Mouse (Mus musculus) forebrain, embryonic 16.5 days (tissue): ENCODE measurements at regions not wholly inside any gene's neighbourhood (a gene's known extent, or its start where the extent isn't known, plus 50 kb on each side); places are given as distances from the start of the nearest gene placed in this dataset.

Experiments
- ATAC-seq: fragments of 200-750 bp; cut with Nextera tagmentation; 2 replicates; pipeline ENCODE4 v1.8.0; 2017; ENCODE audit warnings: mild to moderate bottlenecking, moderate library complexity
- H3K27ac ChIP-seq: fragments of 300-500 bp; sonication (generic); 2 replicates; pipeline ENCODE4 v1.5.1; 2014; ENCODE audit warnings: low read length, control low read depth
- H3K27me3 ChIP-seq: fragments of 300-500 bp; sonication (generic); replicated peaks from 2 replicates; pipeline ENCODE4 v1.6.1; 2014; ENCODE audit warnings: low read length; ENCODE audit not compliant: control insufficient read depth, insufficient read depth
- H3K36me3 ChIP-seq: fragments of 300-500 bp; sonication (generic); 2 replicates; pipeline ENCODE4 v1.6.1; 2014; ENCODE audit not compliant: control insufficient read depth, insufficient read depth
- H3K4me1 ChIP-seq: fragments of 300-500 bp; sonication (generic); replicated peaks from 2 replicates; pipeline ENCODE4 v1.6.1; 2014; ENCODE audit warnings: low read length; ENCODE audit not compliant: control insufficient read depth, insufficient read depth
- H3K4me2 ChIP-seq: fragments of 300-500 bp; sonication (generic); 2 replicates; pipeline ENCODE4 v1.6.1; 2014; ENCODE audit warnings: mild to moderate bottlenecking, low read length, control low read depth
- H3K4me3 ChIP-seq: fragments of 300-500 bp; sonication (generic); replicated peaks from 2 replicates; pipeline ENCODE4 v1.5.1; 2014; ENCODE audit warnings: mild to moderate bottlenecking, low read length, control low read depth
- H3K9ac ChIP-seq: fragments of 300-500 bp; sonication (generic); replicated peaks from 2 replicates; pipeline ENCODE4 v1.6.1; 2014; ENCODE audit warnings: low read depth, low read length, control low read depth
- H3K9me3 ChIP-seq: fragments of 300-500 bp; sonication (generic); 2 replicates; pipeline ENCODE4 v1.6.1; 2016; ENCODE audit warnings: low read length; ENCODE audit not compliant: control insufficient read depth
- WGBS: fragments of 180-500 bp; shearing (Covaris S2); extraction: QIAGEN DNeasy Blood & Tissue Kit; methylation state at CpG from one replicate; pipeline ENCODE4 v1.1.7; 2014; 5-methylcytosine and 5-hydroxymethylcytosine counted together

GRCm38 (mm10) chr6:31092760-31093159, 133.9 kb upstream of the Klf14 start:
- H3K27ac ChIP-seq, result no peak overlapping the region
- H3K36me3 ChIP-seq, result no peaks in the 10 kb centered on the region
- no peaks in the 10 kb centered on the region for H3K9me3 ChIP-seq
- H3K27me3 ChIP-seq, result no peaks in the 10 kb centered on the region
- H3K4me1 ChIP-seq, result peaks cover 48% of the 10 kb centered on the region
- H3K4me3 ChIP-seq, result no peak overlapping the region
- no peak overlapping the region for H3K9ac ChIP-seq
- H3K4me2 ChIP-seq, result no peak overlapping the region
- WGBS, result 49% methylated on average over 5 of the region's 5 CpGs
- no peak for ATAC-seq

- H3K9me3 ChIP-seq, result no peaks in the 10 kb centered on the region
- H3K36me3 ChIP-seq, result no peaks in the 10 kb centered on the region
- no peak overlapping the region for H3K4me2 ChIP-seq
- no peak overlapping the region for H3K4me3 ChIP-seq
- H3K27ac ChIP-seq, result peak overlapping the region; percentile 84
- H3K4me1 ChIP-seq, result peaks cover 43% of the 10 kb centered on the region
- no peaks in the 10 kb centered on the region for H3K27me3 ChIP-seq
- 19% methylated on average over 21 of the region's 21 CpGs for WGBS
- H3K9ac ChIP-seq, result 0 out of 2 replicates have a peak overlapping the region, but pooled peaks have one; percentile 12
- ATAC-seq, result peak; percentile 82
These were observed 137.3 kb upstream of the Klf14 start for GRCm38 (mm10) chr6:31095943-31096714.

- Histone ChIP-seq H3K27ac (peak overlapping the region; percentile 84), H3K9me3 (no peaks in the 10 kb centered on the region), H3K9ac (0 out of 2 replicates have a peak overlapping the region, but pooled peaks have one; percentile 8), H3K4me1 (peaks cover 43% of the 10 kb centered on the region), H3K4me2 (no peak overlapping the region), H3K4me3 (no peak overlapping the region), H3K36me3 (no peaks in the 10 kb centered on the region), H3K27me3 (no peaks in the 10 kb centered on the region)
- ATAC-seq, result 0 out of 2 replicates have a peak, but pooled peaks have one; percentile 36
- 29% methylated on average over 6 of the region's 6 CpGs for WGBS
These were observed 137.9 kb upstream of the Klf14 start for GRCm38 (mm10) chr6:31096787-31097186.

GRCm38 (mm10) chr6:31097254-31097653, 138.4 kb upstream of the Klf14 start:
- H3K36me3 ChIP-seq, result no peaks in the 10 kb centered on the region
- ATAC-seq, result no peak
- no peaks in the 10 kb centered on the region for H3K27me3 ChIP-seq
- WGBS, result 75% methylated on average over 9 of the region's 9 CpGs
- H3K9me3 ChIP-seq, result no peaks in the 10 kb centered on the region
- H3K9ac ChIP-seq, result no peak overlapping the region
- H3K4me3 ChIP-seq, result no peak overlapping the region
- peak overlapping the region; percentile 84 for H3K27ac ChIP-seq
- no peak overlapping the region for H3K4me2 ChIP-seq
- peaks cover 43% of the 10 kb centered on the region for H3K4me1 ChIP-seq

GRCm38 (mm10) chr6:31098106-31098505, 139.2 kb upstream of the Klf14 start:
- Histone ChIP-seq H3K36me3 (no peaks in the 10 kb centered on the region), H3K4me1 (peaks cover 39% of the 10 kb centered on the region), H3K9me3 (no peaks in the 10 kb centered on the region), H3K27ac (0 out of 2 replicates have a peak overlapping the region, but pooled peaks have one; percentile 12), H3K27me3 (no peaks in the 10 kb centered on the region), H3K4me3 (no peak overlapping the region), H3K4me2 (no peak overlapping the region), H3K9ac (no peak overlapping the region)
- no peak for ATAC-seq
- 35% methylated on average over 5 of the region's 5 CpGs for WGBS

- H3K4me3 ChIP-seq, result no peak overlapping the region
- H3K9me3 ChIP-seq, result no peaks in the 10 kb centered on the region
- 70% methylated on average over 12 of the region's 12 CpGs for WGBS
- ATAC-seq, result no peak
- no peaks in the 10 kb centered on the region for H3K27me3 ChIP-seq
- H3K36me3 ChIP-seq, result no peaks in the 10 kb centered on the region
- H3K4me2 ChIP-seq, result no peak overlapping the region
- H3K4me1 ChIP-seq, result peaks cover 39% of the 10 kb centered on the region
- H3K9ac ChIP-seq, result no peak overlapping the region
- no peak overlapping the region for H3K27ac ChIP-seq
These were observed 141.3 kb upstream of the Klf14 start for GRCm38 (mm10) chr6:31100084-31100579.

- Histone ChIP-seq H3K4me1 (peaks cover 34% of the 10 kb centered on the region), H3K4me2 (no peak overlapping the region), H3K9ac (no peak overlapping the region), H3K4me3 (no peak overlapping the region), H3K36me3 (no peaks in the 10 kb centered on the region), H3K27me3 (no peaks in the 10 kb centered on the region), H3K27ac (no peak overlapping the region), H3K9me3 (no peaks in the 10 kb centered on the region)
- 60% methylated on average over 5 of the region's 5 CpGs for WGBS
- ATAC-seq, result no peak
These were observed 141.9 kb upstream of the Klf14 start for GRCm38 (mm10) chr6:31100749-31101148.

GRCm38 (mm10) chr6:31106144-31106836, 147.4 kb upstream of the Klf14 start:
- ATAC-seq, result no peak
- Histone ChIP-seq H3K9ac (no peak overlapping the region), H3K27ac (no peak overlapping the region), H3K4me1 (no peaks in the 10 kb centered on the region), H3K36me3 (no peaks in the 10 kb centered on the region), H3K4me2 (no peak overlapping the region), H3K27me3 (no peaks in the 10 kb centered on the region), H3K4me3 (no peak overlapping the region), H3K9me3 (peaks cover 8% of the 10 kb centered on the region)
- 81% methylated on average over 10 of the region's 10 CpGs for WGBS

- 87% methylated on average over 10 of the region's 10 CpGs for WGBS
- H3K4me1 ChIP-seq, result no peaks in the 10 kb centered on the region
- H3K27ac ChIP-seq, result no peak overlapping the region
- no peak overlapping the region for H3K9ac ChIP-seq
- no peak for ATAC-seq
- peaks cover 8% of the 10 kb centered on the region for H3K9me3 ChIP-seq
- no peak overlapping the region for H3K4me3 ChIP-seq
- H3K4me2 ChIP-seq, result no peak overlapping the region
- no peaks in the 10 kb centered on the region for H3K36me3 ChIP-seq
- no peaks in the 10 kb centered on the region for H3K27me3 ChIP-seq
These were observed 148.0 kb upstream of the Klf14 start for GRCm38 (mm10) chr6:31106856-31107359.
